Mouse (Mus musculus): ENCODE results near the gene Zdhhc16. TPM values are rescaled to one million over a fixed set of nuclear protein-coding genes. Genes with fewer than 3 reads are reported as not detected.
A peak's percentile ranks its signal among the peaks of the same experiment; 100 is the strongest.

The Zdhhc16 gene
- polyA plus RNA-seq (2015; fragmentation: Nextera tagmentation; extraction: Ambion mirVana) = 81.6 and 89.6 TPM in 2 replicates

DNA sequence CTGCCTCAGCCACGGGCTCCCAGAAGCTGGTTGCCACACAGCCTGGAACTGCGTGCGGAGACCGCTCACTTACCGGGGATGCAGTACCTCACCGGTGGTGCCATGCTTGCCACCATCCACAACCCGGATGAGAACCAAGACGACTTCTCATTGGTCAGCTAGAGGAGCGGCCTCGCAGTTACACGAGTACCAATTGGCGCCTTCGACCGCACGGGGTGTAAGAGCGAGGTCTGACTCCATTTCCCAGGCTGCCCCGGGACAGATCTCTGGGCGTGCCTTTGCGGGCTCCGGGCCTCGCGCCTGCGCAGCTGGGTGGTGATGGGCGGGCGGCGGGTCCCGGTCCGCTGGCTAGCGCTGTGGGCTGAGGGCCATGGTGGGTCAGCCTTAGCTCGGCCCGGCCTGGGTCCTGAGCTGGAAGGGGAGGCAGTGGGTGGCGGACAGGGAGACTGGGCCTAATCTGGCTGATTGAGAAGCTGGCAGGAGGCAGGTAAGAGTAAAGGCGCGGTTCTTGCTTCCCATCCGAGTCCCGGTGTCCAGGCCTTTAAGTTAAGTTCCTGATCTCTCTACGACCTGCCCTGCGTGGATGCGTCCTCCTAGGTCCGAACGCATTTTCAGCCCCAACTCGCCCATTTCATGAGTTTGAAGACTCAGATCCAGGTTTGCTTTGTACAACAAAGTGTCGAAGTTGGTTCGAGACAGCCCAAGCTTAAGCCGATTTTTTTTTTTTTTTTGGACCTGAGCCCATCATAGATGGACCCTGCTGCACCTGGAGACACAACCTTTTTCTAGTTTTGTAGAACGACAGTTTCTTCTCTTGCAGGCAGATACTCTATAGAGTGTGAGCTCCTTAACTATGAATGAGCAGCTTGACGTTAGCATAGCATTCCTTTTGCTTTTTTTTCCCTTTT lies at the start of gene Zdhhc16, which contains the start of gene Exosc1:
Gene Zdhhc16, plus strand, starts transcription at position 302 of the 908 bp plus-strand sequence.
Gene Exosc1, minus strand, starts transcription at position 245 of the 908 bp plus-strand sequence.
- peak within 1 kb of the TSS; percentile 89 for H3K4me3 ChIP-seq (replicated peaks)
- WGBS = 0% methylated on average over 47 of the region's 47 CpGs
- no peaks in the 10 kb centered on the region for H3K27me3 ChIP-seq
- H3K9ac ChIP-seq = peak within 1 kb of the TSS; percentile 78
- H3K4me2 ChIP-seq = peak within 1 kb of the TSS; percentile 77
- peak within 1 kb of the TSS; percentile 29 for H3K27ac ChIP-seq
- no peaks in the 10 kb centered on the region for H3K9me3 ChIP-seq (replicated peaks)
- ATAC-seq (replicated peaks; ENCODE audit: low FRiP score) = peak; percentile 100
- peaks cover 21% of the 10 kb centered on the region for H3K4me1 ChIP-seq
- H3K36me3 ChIP-seq = peaks cover 50% of the 10 kb centered on the region

DNA sequence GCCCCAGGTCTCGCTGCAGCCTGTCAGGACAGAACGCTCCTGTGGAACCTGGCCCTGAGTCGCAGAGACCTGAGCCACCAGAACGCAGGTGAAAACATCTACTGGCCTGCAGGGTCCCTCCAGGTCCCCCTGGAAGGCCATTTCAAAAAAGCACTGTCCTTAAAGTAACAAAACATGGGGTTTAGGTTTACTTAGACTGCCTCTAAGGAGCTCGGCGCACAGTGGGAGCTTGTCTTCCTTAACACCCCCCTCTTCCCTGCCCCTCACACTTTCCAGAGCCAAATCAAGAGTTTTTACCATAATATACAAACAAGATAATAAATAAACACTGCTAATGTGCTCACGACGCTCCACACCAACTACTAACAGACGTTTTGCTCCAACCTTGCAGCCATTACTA lies 49.4 kb upstream of the Zdhhc16 start:
- Histone ChIP-seq H3K9me3 (replicated peaks) (no peaks in the 10 kb centered on the region), H3K4me3 (replicated peaks) (no peak overlapping the region), H3K27me3 (no peaks in the 10 kb centered on the region), H3K4me1 (no peaks in the 10 kb centered on the region), H3K36me3 (peaks cover 94% of the 10 kb centered on the region), H3K9ac (no peak overlapping the region), H3K27ac (no peak overlapping the region), H3K4me2 (no peak overlapping the region)
- 94% methylated on average over 9 of the region's 9 CpGs for WGBS
- no peak for ATAC-seq (replicated peaks; ENCODE audit: low FRiP score)

DNA sequence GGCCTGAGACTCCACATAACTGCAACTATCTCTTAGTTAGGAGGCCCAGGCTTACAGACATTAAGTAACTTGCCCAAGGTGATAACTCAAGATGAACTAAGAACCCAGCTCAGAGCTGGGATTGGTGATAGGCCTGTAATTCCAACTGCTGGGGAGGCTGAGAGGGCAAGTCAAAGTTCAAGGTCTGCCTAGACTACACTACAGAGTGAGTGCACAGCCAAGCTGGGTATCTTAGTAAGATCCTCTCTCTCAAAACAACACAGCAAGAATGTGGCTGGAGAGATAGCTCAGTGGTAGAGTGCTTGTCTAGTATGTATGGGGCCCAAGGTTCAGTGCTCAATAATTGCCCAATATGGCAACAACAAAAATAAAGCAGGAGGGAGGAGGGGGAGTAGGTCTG lies 45.1 kb upstream of the Zdhhc16 start:
- no peaks in the 10 kb centered on the region for H3K9me3 ChIP-seq (replicated peaks)
- ATAC-seq (replicated peaks; ENCODE audit: low FRiP score) = no peak
- no peaks in the 10 kb centered on the region for H3K27me3 ChIP-seq
- no peak overlapping the region for H3K4me2 ChIP-seq
- H3K36me3 ChIP-seq = peaks cover 89% of the 10 kb centered on the region
- no peaks in the 10 kb centered on the region for H3K4me1 ChIP-seq
- no peak overlapping the region for H3K27ac ChIP-seq
- no peak overlapping the region for H3K4me3 ChIP-seq (replicated peaks)
- H3K9ac ChIP-seq = no peak overlapping the region

DNA sequence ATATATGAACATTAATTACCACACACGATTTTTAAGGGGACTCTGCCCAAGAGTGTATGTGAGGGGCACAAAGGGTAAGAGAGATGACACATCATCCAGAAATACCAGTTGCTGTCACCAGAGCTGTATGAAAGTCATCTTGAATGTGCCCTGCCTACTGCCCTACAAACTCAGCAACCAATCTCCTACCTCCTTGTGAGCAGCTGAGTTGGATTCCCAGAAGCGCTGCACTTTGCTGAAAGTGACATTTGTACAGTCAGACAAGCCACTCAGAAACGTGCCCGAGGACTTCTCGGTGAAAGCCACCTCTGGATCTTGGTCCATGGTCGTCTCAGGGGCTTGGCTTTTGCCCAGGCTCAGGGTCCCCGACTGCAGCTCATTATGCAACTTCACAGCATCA lies 38.3 kb upstream of the Zdhhc16 start:
- Histone ChIP-seq H3K9ac (peak overlapping the region; percentile 52), H3K4me1 (peaks cover 16% of the 10 kb centered on the region), H3K27me3 (no peaks in the 10 kb centered on the region), H3K9me3 (replicated peaks) (no peaks in the 10 kb centered on the region), H3K4me2 (peak overlapping the region; percentile 83), H3K36me3 (peaks cover 23% of the 10 kb centered on the region), H3K27ac (no peak overlapping the region), H3K4me3 (replicated peaks) (peak overlapping the region; percentile 96)
- WGBS = 44% methylated on average over 7 of the region's 7 CpGs
- ATAC-seq (replicated peaks; ENCODE audit: low FRiP score) = no peak

DNA sequence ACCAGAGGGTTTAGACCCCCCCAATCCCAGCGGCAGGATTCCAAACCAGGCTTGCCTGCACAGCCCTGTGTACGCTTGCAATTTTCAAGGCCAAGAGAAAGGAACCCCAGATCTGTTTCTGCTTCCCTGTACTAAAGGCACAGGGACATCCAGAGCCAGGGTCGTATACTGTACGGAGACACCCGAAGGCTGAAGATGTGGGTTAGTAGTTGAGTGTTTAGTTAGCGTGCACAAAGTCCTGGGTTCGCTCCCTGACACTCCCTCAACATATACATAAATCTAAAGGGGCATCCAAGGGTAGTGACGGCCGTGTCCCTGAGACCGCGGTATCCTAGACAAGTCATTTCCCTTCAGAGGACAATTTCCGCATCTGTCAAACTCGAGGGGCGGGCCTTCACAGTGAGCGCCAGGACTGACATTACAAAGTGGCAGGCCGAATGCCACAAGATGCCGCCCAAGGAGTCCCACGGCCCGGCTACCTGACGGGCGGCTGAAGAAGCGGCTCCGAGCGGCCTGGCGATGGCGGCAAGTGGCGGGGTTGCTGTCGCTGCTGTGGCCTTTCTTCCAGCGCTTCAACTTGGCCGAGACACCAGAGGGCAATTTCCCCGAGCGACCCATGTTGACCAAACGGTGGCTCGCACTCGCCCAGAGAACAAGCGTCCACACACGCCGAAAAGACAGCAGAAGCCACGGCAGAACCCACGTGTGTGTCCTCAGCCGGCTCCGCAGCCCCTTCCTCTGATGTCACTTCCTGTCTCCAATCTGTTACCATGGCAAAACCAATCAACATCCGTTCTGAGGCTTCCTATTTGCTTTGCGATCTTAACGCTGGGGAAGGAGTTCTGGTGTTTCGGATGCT lies 37.6 kb upstream of the Zdhhc16 start, which contains the start of gene Rrp12:
Gene Rrp12, minus strand, starts transcription at position 714 of the 859 bp plus-strand sequence.
- 0 out of 2 replicates have a peak within 1 kb of the TSS, but pooled peaks have one; percentile 3 for H3K27ac ChIP-seq
- H3K4me3 ChIP-seq (replicated peaks) = peak within 1 kb of the TSS; percentile 96
- no peaks in the 10 kb centered on the region for H3K27me3 ChIP-seq
- 1% methylated on average over 46 of the region's 46 CpGs for WGBS
- peaks cover 16% of the 10 kb centered on the region for H3K4me1 ChIP-seq
- no peaks in the 10 kb centered on the region for H3K9me3 ChIP-seq (replicated peaks)
- peak; percentile 94 for ATAC-seq (replicated peaks; ENCODE audit: low FRiP score)
- peak within 1 kb of the TSS; percentile 83 for H3K4me2 ChIP-seq
- H3K36me3 ChIP-seq = peaks cover 15% of the 10 kb centered on the region
- peak within 1 kb of the TSS; percentile 52 for H3K9ac ChIP-seq

DNA sequence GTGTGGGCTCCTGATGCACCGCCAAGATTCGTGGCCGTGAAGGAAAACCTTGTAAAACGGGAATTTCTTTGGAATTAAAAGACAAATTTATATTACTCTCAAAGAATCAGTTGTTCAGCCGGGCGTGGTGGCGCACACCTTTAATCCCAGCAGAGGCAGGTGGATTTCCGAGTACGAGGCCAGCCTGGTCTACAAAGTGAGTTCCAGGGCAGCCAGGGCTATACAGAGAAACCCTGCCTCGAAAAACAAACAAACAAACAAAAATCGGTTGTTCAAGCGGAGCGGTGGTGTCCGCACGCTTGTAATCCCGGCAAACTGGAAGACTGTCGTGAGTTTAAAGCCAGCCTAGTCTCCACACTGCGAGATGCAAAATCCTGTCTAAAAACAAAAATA lies 37.0 kb upstream of the Zdhhc16 start:
- Histone ChIP-seq H3K4me1 (peaks cover 16% of the 10 kb centered on the region), H3K9ac (peak overlapping the region; percentile 52), H3K4me3 (replicated peaks) (peak overlapping the region; percentile 96), H3K9me3 (replicated peaks) (no peaks in the 10 kb centered on the region), H3K36me3 (peaks cover 9% of the 10 kb centered on the region), H3K4me2 (peak overlapping the region; percentile 83), H3K27ac (no peak overlapping the region), H3K27me3 (no peaks in the 10 kb centered on the region)
- WGBS = 17% methylated on average over 18 of the region's 18 CpGs
- ATAC-seq (replicated peaks; ENCODE audit: low FRiP score) = peak; percentile 23; the same call in 1 of the 2 replicates

DNA sequence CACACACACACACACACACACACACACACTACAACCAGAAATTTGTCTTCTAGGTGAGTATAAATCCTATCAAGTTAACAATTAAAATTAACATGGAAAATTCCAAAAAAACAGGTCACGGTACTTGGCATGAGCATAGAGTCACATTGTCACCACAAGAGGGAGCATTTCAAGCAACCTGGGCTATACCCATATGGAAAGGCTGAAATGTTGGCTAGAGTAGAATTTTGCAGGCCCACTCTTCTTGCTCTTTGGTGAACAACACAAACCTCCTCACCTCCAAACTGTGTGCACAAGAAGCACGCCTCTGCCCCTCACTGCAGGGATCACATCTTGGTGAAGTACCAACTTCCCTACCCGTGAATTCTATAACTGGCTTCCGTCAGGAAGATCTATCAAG lies 34.4 kb upstream of the Zdhhc16 start:
- Histone ChIP-seq H3K9ac (no peak overlapping the region), H3K4me1 (peaks cover 16% of the 10 kb centered on the region), H3K27ac (no peak overlapping the region), H3K9me3 (replicated peaks) (no peaks in the 10 kb centered on the region), H3K4me3 (replicated peaks) (no peak overlapping the region), H3K27me3 (no peaks in the 10 kb centered on the region), H3K36me3 (no peaks in the 10 kb centered on the region), H3K4me2 (no peak overlapping the region)
- WGBS = 49% methylated on average over 4 of the region's 4 CpGs
- ATAC-seq (replicated peaks; ENCODE audit: low FRiP score) = 0 out of 2 replicates have a peak, but pooled peaks have one; percentile 44

DNA sequence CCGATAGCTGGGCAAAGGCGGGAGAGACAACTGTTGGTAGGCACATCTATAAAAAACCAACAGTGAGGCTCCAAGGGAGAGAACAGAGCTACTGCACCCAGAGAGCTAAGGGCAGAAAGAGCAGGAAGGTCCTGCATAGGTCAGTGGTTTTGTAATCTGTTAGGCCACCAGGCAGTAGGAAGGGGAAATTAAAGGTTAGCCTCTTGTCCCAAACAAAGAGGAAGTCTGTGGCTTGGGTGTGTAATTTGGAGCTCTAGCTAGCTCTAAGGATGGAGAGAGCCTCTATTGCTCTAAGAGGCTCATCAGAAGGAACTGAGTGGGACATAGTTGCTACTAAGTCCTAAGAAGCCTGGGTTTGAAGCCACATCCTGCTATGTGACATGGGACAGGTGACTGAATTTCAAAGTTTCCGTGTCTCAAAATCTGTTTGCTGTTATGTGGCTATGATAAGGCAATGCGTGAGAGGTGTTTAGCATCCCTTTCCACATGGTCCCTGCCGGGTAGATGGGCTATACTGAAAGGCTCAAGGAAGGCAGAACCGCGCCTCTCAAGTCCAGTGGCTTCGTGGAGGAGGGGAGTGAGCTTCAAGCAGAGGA lies 32.7 kb upstream of the Zdhhc16 start:
- H3K27me3 ChIP-seq = no peaks in the 10 kb centered on the region
- H3K9me3 ChIP-seq (replicated peaks) = no peaks in the 10 kb centered on the region
- H3K9ac ChIP-seq = no peak overlapping the region
- no peak overlapping the region for H3K4me3 ChIP-seq (replicated peaks)
- H3K36me3 ChIP-seq = no peaks in the 10 kb centered on the region
- H3K4me1 ChIP-seq = peaks cover 5% of the 10 kb centered on the region; the same call in 1 of the 2 replicates
- no peak overlapping the region for H3K4me2 ChIP-seq
- WGBS = 79% methylated on average over 8 of the region's 8 CpGs
- H3K27ac ChIP-seq = no peak overlapping the region
- ATAC-seq (replicated peaks; ENCODE audit: low FRiP score) = no peak

DNA sequence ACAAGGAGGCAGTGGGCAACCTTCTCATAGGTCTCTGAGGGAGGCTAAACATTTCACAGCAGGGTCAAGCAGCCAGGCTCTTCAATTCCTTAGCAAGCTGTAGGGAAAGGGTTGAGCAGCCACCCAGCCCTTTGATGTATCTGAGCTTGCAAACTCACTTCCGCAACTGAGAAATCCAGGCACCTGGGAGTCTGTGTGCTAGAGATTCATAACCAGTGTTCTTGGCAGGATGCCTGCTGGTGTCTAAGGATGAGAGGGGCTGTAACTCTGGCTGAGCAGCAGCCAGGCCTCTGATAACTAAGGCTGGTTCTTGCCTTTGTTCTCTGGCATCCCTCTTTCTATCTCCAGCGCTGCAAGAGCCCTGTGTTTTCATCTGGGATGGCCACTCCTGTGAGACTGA lies 31.6 kb upstream of the Zdhhc16 start:
- no peak overlapping the region for H3K4me3 ChIP-seq (replicated peaks)
- 0 out of 2 replicates have a peak, but pooled peaks cover under 1% of the 10 kb centered on the region for H3K4me1 ChIP-seq
- no peaks in the 10 kb centered on the region for H3K9me3 ChIP-seq (replicated peaks)
- H3K27ac ChIP-seq = no peak overlapping the region
- no peak for ATAC-seq (replicated peaks; ENCODE audit: low FRiP score)
- H3K27me3 ChIP-seq = no peaks in the 10 kb centered on the region
- no peak overlapping the region for H3K4me2 ChIP-seq
- no peak overlapping the region for H3K9ac ChIP-seq
- no peaks in the 10 kb centered on the region for H3K36me3 ChIP-seq
- WGBS = 34% methylated on average over 2 of the region's 2 CpGs

DNA sequence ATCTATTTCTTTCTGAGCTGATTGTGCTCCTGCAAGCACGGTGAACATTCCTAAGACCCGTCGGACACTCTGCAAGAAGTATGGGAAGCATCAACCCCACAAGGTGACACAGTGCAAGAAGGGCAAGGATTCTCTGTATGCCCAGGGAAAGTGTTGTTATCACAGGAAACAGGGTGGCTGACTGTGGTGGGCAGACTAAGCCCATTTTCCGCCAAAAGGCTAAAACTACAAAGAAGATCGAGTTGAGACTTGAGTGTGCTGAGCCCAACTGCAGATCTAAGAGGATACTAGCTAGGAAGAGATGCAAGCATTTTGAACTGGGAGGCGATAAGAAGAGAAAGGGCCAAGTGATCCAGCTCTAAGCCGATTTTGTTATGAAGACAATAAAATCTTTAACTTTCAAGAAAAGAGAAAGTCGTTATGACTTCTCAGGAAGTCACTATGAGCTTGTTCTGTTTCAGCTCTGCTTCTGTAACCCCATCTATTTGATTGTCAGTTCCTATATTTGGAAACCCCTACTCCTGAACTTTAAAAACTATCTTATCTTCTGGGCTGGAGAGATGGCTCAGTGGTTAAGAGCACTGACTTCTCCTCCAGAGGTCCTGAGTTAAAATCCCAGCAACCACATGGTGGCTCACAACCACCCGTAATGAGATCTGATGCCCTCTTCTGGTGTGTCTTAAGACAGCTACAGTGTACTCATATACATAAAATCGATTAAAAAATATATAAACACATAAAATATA lies 30.3 kb upstream of the Zdhhc16 start:
- Histone ChIP-seq H3K27me3 (no peaks in the 10 kb centered on the region), H3K27ac (no peak overlapping the region), H3K4me3 (replicated peaks) (no peak overlapping the region), H3K36me3 (no peaks in the 10 kb centered on the region), H3K9me3 (replicated peaks) (no peaks in the 10 kb centered on the region), H3K4me1 (peaks cover 8% of the 10 kb centered on the region; the same call in 1 of the 2 replicates), H3K9ac (no peak overlapping the region), H3K4me2 (no peak overlapping the region)
- ATAC-seq (replicated peaks; ENCODE audit: low FRiP score) = no peak
- 82% methylated on average over 10 of the region's 10 CpGs for WGBS

DNA sequence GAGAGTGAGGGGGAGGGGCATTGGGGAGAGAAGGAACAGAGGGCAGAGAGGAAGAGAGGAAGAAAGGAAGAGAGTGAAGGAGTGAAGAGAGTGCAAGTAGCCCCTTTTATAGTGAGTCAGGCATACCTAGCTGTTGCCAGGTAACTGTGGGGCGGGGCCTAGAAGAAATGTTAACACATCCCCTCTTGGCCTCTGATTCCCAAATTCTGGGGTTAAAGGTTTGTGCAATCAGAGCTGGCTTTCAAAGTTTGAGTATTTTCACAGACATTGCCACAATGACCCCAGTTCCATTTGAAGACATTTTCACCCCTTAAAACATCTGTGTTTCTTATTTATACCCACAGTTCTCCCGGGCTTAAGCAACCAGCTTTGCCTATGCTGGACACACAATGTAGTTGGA lies 28.0 kb upstream of the Zdhhc16 start:
- Histone ChIP-seq H3K4me3 (replicated peaks) (no peak overlapping the region), H3K27ac (no peak overlapping the region), H3K9me3 (replicated peaks) (no peaks in the 10 kb centered on the region), H3K4me2 (no peak overlapping the region), H3K9ac (no peak overlapping the region), H3K36me3 (no peaks in the 10 kb centered on the region), H3K4me1 (peaks cover 8% of the 10 kb centered on the region; the same call in 1 of the 2 replicates), H3K27me3 (no peaks in the 10 kb centered on the region)
- ATAC-seq (replicated peaks; ENCODE audit: low FRiP score) = no peak
- 77% methylated on average over 2 of the region's 2 CpGs for WGBS

Data from kidney, embryonic 15.5 days (tissue).